Mouse (Mus musculus): ENCODE measurements around the gene Ptrh2. TPM values are rescaled to one million over a fixed set of nuclear protein-coding genes. Genes with fewer than 3 reads are reported as not detected.
A peak's percentile ranks its signal among the peaks of the same experiment; 100 is the strongest.

Gene Ptrh2
- polyA plus RNA-seq, 1 experiment from 2014 or later, result 30.3 TPM

DNA sequence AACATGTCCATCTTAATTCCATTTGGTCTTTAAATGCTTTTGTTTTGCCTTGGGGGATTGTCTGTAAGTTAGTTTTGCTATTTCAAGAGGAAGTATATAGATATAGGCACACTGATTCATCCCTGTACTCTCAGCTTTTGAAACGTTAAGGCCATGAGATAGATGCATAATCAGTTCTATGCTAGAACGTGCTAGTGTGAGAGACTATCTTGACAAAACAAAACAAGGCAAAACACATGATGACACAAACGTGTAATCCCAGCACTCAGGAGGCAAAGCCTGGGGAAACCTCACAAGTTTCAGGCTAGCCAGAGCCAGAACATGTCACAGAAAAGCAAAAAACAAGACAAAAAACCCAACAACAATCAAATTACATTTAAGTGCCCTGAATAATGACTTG lies 11.0 kb upstream of the Ptrh2 start:
- no peak for ATAC-seq (ENCODE audit: insufficient read depth, low FRiP score, low read depth)
- Histone ChIP-seq H3K27ac (no peak overlapping the region), H3K36me3 (no peaks in the 10 kb centered on the region; the same call in 1 of the 2 replicates), H3K9ac (no peak overlapping the region), H3K4me3 (replicated peaks) (no peak overlapping the region), H3K4me1 (no peaks in the 10 kb centered on the region), H3K27me3 (replicated peaks) (no peaks in the 10 kb centered on the region), H3K9me3 (no peaks in the 10 kb centered on the region), H3K4me2 (no peak overlapping the region)
- WGBS, result 76% methylated on average over 3 of the region's 3 CpGs

DNA sequence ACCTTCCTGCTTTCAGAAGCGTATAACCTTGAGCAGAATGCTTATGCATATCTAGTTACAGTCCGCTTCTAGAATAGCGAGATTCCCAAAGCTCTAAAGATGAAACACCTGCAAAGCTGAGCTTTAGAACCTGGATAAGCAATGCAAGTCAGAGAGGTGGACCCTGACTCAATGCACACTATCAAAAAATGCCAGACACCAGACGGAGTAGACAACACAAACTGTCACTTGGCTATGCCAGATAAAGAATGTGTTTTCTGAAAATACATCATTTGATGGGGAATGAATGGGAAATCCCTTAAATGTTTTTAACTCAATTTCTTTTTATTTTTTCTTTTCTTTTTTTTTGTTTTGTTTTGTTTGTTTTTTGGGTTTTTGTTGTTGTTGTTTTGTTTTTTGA lies 8.3 kb upstream of the Ptrh2 start:
- Histone ChIP-seq H3K4me2 (no peak overlapping the region), H3K9me3 (no peaks in the 10 kb centered on the region), H3K27ac (no peak overlapping the region), H3K36me3 (no peaks in the 10 kb centered on the region; the same call in 1 of the 2 replicates), H3K4me3 (replicated peaks) (no peak overlapping the region), H3K27me3 (replicated peaks) (no peaks in the 10 kb centered on the region), H3K4me1 (no peaks in the 10 kb centered on the region), H3K9ac (no peak overlapping the region)
- ATAC-seq (ENCODE audit: insufficient read depth, low FRiP score, low read depth), result no peak
- WGBS, result 81% methylated on average over 4 of the region's 4 CpGs

DNA sequence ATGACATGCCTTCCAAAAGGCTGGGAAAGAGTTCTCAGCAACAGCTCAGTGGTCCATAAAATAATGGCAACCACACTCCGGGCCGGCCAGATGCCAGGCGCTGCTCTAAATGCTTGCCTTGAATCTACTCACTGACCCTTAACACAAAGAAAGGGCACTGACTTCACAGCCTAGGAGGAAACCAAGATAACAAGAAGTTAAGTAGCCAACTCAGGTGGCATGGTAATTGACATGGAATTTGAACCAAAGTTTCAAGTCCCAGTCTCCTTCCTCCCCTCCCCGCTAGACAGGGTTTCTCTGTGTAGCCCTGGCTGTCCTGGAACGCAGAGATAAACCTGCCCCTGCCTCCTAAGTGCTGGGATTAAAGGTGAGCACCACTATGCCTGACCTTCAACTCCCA lies 4.8 kb upstream of the Ptrh2 start:
- Histone ChIP-seq H3K4me3 (replicated peaks) (no peak overlapping the region), H3K4me1 (peaks cover 8% of the 10 kb centered on the region; the same call in 1 of the 2 replicates), H3K36me3 (no peaks in the 10 kb centered on the region; the same call in 1 of the 2 replicates), H3K27me3 (replicated peaks) (no peaks in the 10 kb centered on the region), H3K4me2 (no peak overlapping the region), H3K27ac (no peak overlapping the region), H3K9me3 (no peaks in the 10 kb centered on the region), H3K9ac (no peak overlapping the region)
- no peak for ATAC-seq (ENCODE audit: insufficient read depth, low FRiP score, low read depth)
- WGBS, result 84% methylated on average over 5 of the region's 5 CpGs

- no peak overlapping the region for H3K27ac ChIP-seq
- no peaks in the 10 kb centered on the region; the same call in 1 of the 2 replicates for H3K36me3 ChIP-seq
- no peak overlapping the region for H3K4me3 ChIP-seq (replicated peaks)
- H3K9me3 ChIP-seq, result no peaks in the 10 kb centered on the region
- H3K27me3 ChIP-seq (replicated peaks), result no peaks in the 10 kb centered on the region
- peaks cover 15% of the 10 kb centered on the region; the same call in 1 of the 2 replicates for H3K4me1 ChIP-seq
- 95% methylated on average over 3 of the region's 3 CpGs for WGBS
- no peak overlapping the region for H3K4me2 ChIP-seq
- H3K9ac ChIP-seq, result no peak overlapping the region
- ATAC-seq (ENCODE audit: insufficient read depth, low FRiP score, low read depth), result no peak
Measured at GRCm38 (mm10) chr11:86680729-86681128, 3.1 kb upstream of the Ptrh2 start.

GRCm38 (mm10) chr11:86681423-86681822 lies 2.4 kb upstream of the Ptrh2 start:
- Histone ChIP-seq H3K4me1 (peaks cover 15% of the 10 kb centered on the region; the same call in 1 of the 2 replicates), H3K27ac (no peak overlapping the region), H3K36me3 (no peaks in the 10 kb centered on the region), H3K9me3 (no peaks in the 10 kb centered on the region), H3K27me3 (replicated peaks) (no peaks in the 10 kb centered on the region), H3K4me3 (replicated peaks) (no peak overlapping the region), H3K9ac (no peak overlapping the region), H3K4me2 (0 out of 2 replicates have a peak overlapping the region, but pooled peaks have one; percentile 13)
- no peak for ATAC-seq (ENCODE audit: insufficient read depth, low FRiP score, low read depth)
- WGBS, result 88% methylated on average over 3 of the region's 3 CpGs

GRCm38 (mm10) chr11:86682861-86683260 lies 924 bp upstream of the Ptrh2 start:
- ATAC-seq (ENCODE audit: insufficient read depth, low FRiP score, low read depth), result no peak
- Histone ChIP-seq H3K4me3 (replicated peaks) (peak overlapping the region; percentile 66), H3K9ac (peak overlapping the region; percentile 75; the same call in 1 of the 2 replicates), H3K4me1 (peaks cover 15% of the 10 kb centered on the region; the same call in 1 of the 2 replicates), H3K27ac (no peak overlapping the region), H3K27me3 (replicated peaks) (no peaks in the 10 kb centered on the region), H3K9me3 (no peaks in the 10 kb centered on the region), H3K4me2 (peak overlapping the region; percentile 79), H3K36me3 (no peaks in the 10 kb centered on the region)
- 25% methylated on average over 7 of the region's 7 CpGs for WGBS

DNA sequence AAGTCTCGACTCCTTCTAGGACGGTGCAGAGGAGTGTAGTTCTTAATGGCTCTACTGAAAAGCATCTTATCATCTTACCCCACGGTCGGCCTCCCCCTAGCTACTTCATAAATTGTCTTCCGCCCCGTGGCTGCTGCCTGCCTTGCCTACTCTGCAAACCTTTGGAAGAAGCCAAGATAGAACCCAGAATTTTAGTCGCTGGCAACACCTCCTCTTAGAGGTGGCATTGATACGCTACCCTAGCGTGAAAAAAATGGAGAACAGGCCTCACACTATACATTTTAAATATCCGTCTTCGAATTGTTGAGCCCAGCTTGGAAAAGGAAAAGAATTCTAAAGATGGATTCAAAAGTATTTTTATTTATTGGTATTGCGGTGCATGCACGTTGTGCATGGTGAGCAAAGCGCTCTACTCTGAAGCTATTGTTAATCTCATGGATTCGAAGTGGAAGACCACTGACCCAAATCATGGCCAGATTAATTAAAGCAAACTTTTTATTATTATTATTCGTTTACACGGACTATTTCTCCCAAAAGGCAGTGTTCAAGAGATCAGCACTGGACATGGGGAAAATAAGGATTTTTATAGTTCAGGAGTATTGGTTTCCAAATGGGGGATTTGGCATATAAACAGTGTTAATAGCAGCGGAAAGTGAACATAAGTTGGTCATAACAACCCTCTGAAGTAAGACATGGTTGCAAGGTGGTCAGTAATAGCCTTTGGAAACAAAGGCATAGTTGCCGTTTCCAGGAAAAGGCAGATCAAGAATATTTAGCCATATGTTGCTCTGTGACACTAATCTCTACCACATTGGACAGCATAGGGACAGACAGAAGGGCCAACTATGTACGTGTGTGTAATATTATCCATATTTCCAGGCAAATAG lies 584 bp downstream of the Ptrh2 start:
- no peak for ATAC-seq (ENCODE audit: insufficient read depth, low FRiP score, low read depth)
- no peaks in the 10 kb centered on the region for H3K9me3 ChIP-seq
- H3K36me3 ChIP-seq, result no peaks in the 10 kb centered on the region
- H3K4me2 ChIP-seq, result peak overlapping the region; percentile 79
- peak overlapping the region; percentile 95 for H3K27ac ChIP-seq
- peak overlapping the region; percentile 75 for H3K9ac ChIP-seq
- peak overlapping the region; percentile 66 for H3K4me3 ChIP-seq (replicated peaks)
- peaks cover 15% of the 10 kb centered on the region; the same call in 1 of the 2 replicates for H3K4me1 ChIP-seq
- WGBS, result 4% methylated on average over 20 of the region's 20 CpGs
- H3K27me3 ChIP-seq (replicated peaks), result no peaks in the 10 kb centered on the region

DNA sequence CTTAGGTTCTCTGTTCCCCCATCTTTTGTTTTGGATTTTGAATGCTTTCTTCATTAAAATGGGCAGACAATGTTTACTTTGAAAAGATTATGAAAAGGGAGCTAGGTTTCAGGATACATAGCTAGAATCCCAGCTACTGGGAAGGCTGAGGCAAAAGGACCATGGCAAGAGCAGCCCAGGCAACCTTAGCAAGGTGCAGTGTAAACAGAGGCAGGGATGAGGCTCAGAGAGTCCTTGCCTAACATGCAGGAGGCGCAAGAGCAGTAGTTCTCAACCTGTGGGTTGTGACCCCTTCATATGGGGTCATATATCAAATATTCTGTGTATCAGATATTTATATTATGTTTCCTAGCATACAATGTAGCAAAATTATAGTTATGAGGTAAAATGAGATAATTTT lies 1.6 kb downstream of the Ptrh2 start:
- Histone ChIP-seq H3K4me1 (peaks cover 15% of the 10 kb centered on the region; the same call in 1 of the 2 replicates), H3K4me2 (peak overlapping the region; percentile 79), H3K36me3 (0 out of 2 replicates have a peak, but pooled peaks cover 3% of the 10 kb centered on the region), H3K4me3 (replicated peaks) (peak overlapping the region; percentile 66; the same call in 1 of the 2 replicates), H3K27ac (no peak overlapping the region), H3K9me3 (no peaks in the 10 kb centered on the region), H3K9ac (no peak overlapping the region), H3K27me3 (replicated peaks) (no peaks in the 10 kb centered on the region)
- ATAC-seq (ENCODE audit: insufficient read depth, low FRiP score, low read depth), result no peak
- 77% methylated on average over 1 of the region's 1 CpGs for WGBS

- Histone ChIP-seq H3K4me2 (no peak overlapping the region), H3K36me3 (peaks cover 17% of the 10 kb centered on the region), H3K4me1 (0 out of 2 replicates have a peak, but pooled peaks cover 1% of the 10 kb centered on the region), H3K27me3 (replicated peaks) (no peaks in the 10 kb centered on the region), H3K27ac (no peak overlapping the region), H3K9me3 (no peaks in the 10 kb centered on the region), H3K4me3 (replicated peaks) (no peak overlapping the region), H3K9ac (no peak overlapping the region)
- ATAC-seq (ENCODE audit: insufficient read depth, low FRiP score, low read depth), result no peak
- WGBS, result 77% methylated on average over 3 of the region's 3 CpGs
Measured at GRCm38 (mm10) chr11:86690383-86690782, 6.6 kb downstream of the Ptrh2 start.

DNA sequence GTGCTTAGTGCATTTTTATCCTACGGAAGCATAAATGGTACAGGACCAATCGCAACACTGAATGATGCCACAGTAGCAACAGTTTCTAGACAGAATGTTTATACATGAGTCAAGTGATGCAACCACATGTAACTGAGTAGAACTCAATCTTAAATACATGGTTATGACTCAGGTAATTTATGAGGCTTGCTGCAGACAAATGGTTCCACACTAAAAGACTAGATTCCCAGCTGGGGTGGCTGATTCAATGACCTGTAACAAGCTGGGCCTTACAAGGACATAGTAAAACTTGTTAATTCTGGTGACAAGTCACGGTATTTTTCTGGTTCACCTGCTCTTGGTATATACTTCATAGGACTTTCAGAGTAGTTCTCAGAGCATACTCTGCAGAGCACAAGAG lies 7.7 kb downstream of the Ptrh2 start:
- Histone ChIP-seq H3K9me3 (no peaks in the 10 kb centered on the region), H3K9ac (no peak overlapping the region), H3K27me3 (replicated peaks) (no peaks in the 10 kb centered on the region), H3K27ac (no peak overlapping the region), H3K4me1 (no peaks in the 10 kb centered on the region), H3K36me3 (peaks cover 21% of the 10 kb centered on the region), H3K4me2 (no peak overlapping the region), H3K4me3 (replicated peaks) (no peak overlapping the region)
- no peak for ATAC-seq (ENCODE audit: insufficient read depth, low FRiP score, low read depth)
- 91% methylated on average over 3 of the region's 3 CpGs for WGBS

- H3K9ac ChIP-seq, result no peak overlapping the region
- H3K4me3 ChIP-seq (replicated peaks), result no peak overlapping the region
- H3K27ac ChIP-seq, result no peak overlapping the region
- H3K4me2 ChIP-seq, result no peak overlapping the region
- H3K27me3 ChIP-seq (replicated peaks), result no peaks in the 10 kb centered on the region
- peaks cover 24% of the 10 kb centered on the region for H3K36me3 ChIP-seq
- no peak for ATAC-seq (ENCODE audit: insufficient read depth, low FRiP score, low read depth)
- H3K9me3 ChIP-seq, result no peaks in the 10 kb centered on the region
- WGBS, result 88% methylated on average over 2 of the region's 2 CpGs
- H3K4me1 ChIP-seq, result no peaks in the 10 kb centered on the region
Measured at GRCm38 (mm10) chr11:86691956-86692355, 8.2 kb downstream of the Ptrh2 start.

- Histone ChIP-seq H3K9me3 (no peaks in the 10 kb centered on the region), H3K9ac (no peak overlapping the region), H3K27me3 (replicated peaks) (no peaks in the 10 kb centered on the region), H3K27ac (no peak overlapping the region), H3K4me3 (replicated peaks) (no peak overlapping the region), H3K4me2 (no peak overlapping the region), H3K4me1 (no peaks in the 10 kb centered on the region), H3K36me3 (peaks cover 30% of the 10 kb centered on the region)
- no peak for ATAC-seq (ENCODE audit: insufficient read depth, low FRiP score, low read depth)
- 82% methylated on average over 2 of the region's 2 CpGs for WGBS
Measured at GRCm38 (mm10) chr11:86692546-86692945, 8.8 kb downstream of the Ptrh2 start.
